Mouse (Mus musculus) stomach, postnatal 0 days (tissue): ENCODE measurements at regions not wholly inside any gene's neighbourhood (a gene's known extent, or its start where the extent isn't known, plus 50 kb on each side); places are given as distances from the start of the nearest gene placed in this dataset.

Experiments used
- ATAC-seq: fragments of 200-750 bp; cut with Nextera tagmentation; 2 replicates; pipeline ENCODE4 v1.8.0; 2017; ENCODE audit not compliant: low FRiP score, low TSS enrichment
- DNase-seq: peaks from one replicate; pipeline ENCODE4 v3.0.0-alpha.2; 2016; ENCODE audit warnings: low spot score
- H3K27ac ChIP-seq: fragments of 300-500 bp; sonication (generic); replicated peaks from 2 replicates; pipeline ENCODE4 v1.5.1; 2014; ENCODE audit warnings: mild to moderate bottlenecking, control low read depth
- H3K27me3 ChIP-seq: fragments of 300-500 bp; sonication (generic); 2 replicates; pipeline ENCODE4 v1.6.1; 2014; ENCODE audit warnings: low read length; ENCODE audit not compliant: control insufficient read depth, insufficient read depth
- H3K36me3 ChIP-seq: fragments of 300-500 bp; sonication (generic); 2 replicates; pipeline ENCODE4 v1.6.1; 2014; ENCODE audit warnings: low read length, mixed read lengths; ENCODE audit not compliant: control insufficient read depth, insufficient read depth
- H3K4me1 ChIP-seq: fragments of 300-500 bp; sonication (generic); replicated peaks from 2 replicates; pipeline ENCODE4 v1.6.1; 2014; ENCODE audit warnings: antibody characterized with exemption; ENCODE audit not compliant: control insufficient read depth, insufficient read depth
- H3K4me2 ChIP-seq: fragments of 300-500 bp; sonication (generic); replicated peaks from 2 replicates; pipeline ENCODE4 v1.6.1; 2014; ENCODE audit warnings: low read depth, mild to moderate bottlenecking, control low read depth, moderate library complexity
- H3K4me3 ChIP-seq: fragments of 300-500 bp; sonication (generic); 2 replicates; pipeline ENCODE4 v1.5.1; 2014; ENCODE audit warnings: low read depth, low read length, control low read depth
- H3K9ac ChIP-seq: fragments of 300-500 bp; sonication (generic); 2 replicates; pipeline ENCODE4 v1.6.1; 2014; ENCODE audit warnings: mild to moderate bottlenecking, low read length, control low read depth, mixed read lengths
- H3K9me3 ChIP-seq: fragments of 300-500 bp; sonication (generic); 2 replicates; pipeline ENCODE4 v1.6.1; 2016; ENCODE audit warnings: low read length; ENCODE audit not compliant: control insufficient read depth
- CTCF ChIP-seq: IDR thresholded peaks from 2 replicates; pipeline ENCODE4 v1.5.1; 2016; ENCODE audit warnings: antibody characterized with exemption, low read depth, mild to moderate bottlenecking, moderate library complexity
- EP300 ChIP-seq: optimal IDR thresholded peaks from 2 replicates; pipeline ENCODE3; 2016; ENCODE audit warnings: antibody characterized with exemption
- WGBS: fragments of 180-500 bp; shearing (Covaris S2); extraction: QIAGEN DNeasy Blood & Tissue Kit; methylation state at CpG from one replicate; pipeline ENCODE4 v1.1.7; 2014; 5-methylcytosine and 5-hydroxymethylcytosine counted together

GRCm38 (mm10) chr3:35465956-35466355 is 287.9 kb upstream of the Atp11b start:
- no peak overlapping the region for H3K27ac ChIP-seq
- no peak overlapping the region for H3K4me2 ChIP-seq
- no peaks in the 10 kb centered on the region for H3K9me3 ChIP-seq
- TF ChIP-seq EP300 (no peak), CTCF (no peak)
- H3K9ac ChIP-seq = no peak overlapping the region
- H3K36me3 ChIP-seq = no peaks in the 10 kb centered on the region
- H3K4me1 ChIP-seq = no peaks in the 10 kb centered on the region
- 59% methylated on average over 3 of the region's 3 CpGs for WGBS
- DNase-seq (no peak), ATAC-seq (no peak)
- H3K4me3 ChIP-seq = no peak overlapping the region
- no peaks in the 10 kb centered on the region for H3K27me3 ChIP-seq

GRCm38 (mm10) chr3:35473351-35473750 is 280.6 kb upstream of the Atp11b start:
- Histone ChIP-seq H3K9me3 (no peaks in the 10 kb centered on the region), H3K27me3 (no peaks in the 10 kb centered on the region), H3K36me3 (no peaks in the 10 kb centered on the region), H3K4me2 (no peak overlapping the region), H3K4me3 (no peak overlapping the region), H3K27ac (no peak overlapping the region), H3K4me1 (no peaks in the 10 kb centered on the region), H3K9ac (no peak overlapping the region)
- 83% methylated on average over 7 of the region's 7 CpGs for WGBS
- TF ChIP-seq EP300 = no peak
- no peak for TF ChIP-seq CTCF
- no peak for DNase-seq
- no peak for ATAC-seq

DNA sequence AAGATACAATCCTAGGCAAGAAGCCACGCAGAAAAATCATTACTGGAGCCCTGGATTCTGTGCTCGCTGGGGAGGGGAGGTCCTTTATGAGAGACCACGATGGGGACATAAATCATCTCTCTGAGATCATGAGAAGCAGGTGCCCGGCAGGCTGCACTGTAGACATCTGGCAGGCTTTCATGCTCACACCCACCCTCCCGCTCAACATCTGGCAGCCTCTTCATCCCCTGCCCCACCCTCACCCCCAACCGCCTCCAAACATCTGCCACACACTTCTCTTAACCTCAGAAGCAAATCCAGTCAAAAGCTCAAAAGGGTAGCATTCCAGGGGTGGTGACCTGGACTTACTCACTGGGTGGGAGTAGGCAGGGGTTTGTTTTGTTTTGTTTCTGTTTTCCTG is 279.5 kb upstream of the Atp11b start:
- Histone ChIP-seq H3K27ac (no peak overlapping the region), H3K9me3 (no peaks in the 10 kb centered on the region), H3K4me1 (no peaks in the 10 kb centered on the region), H3K4me2 (no peak overlapping the region), H3K27me3 (no peaks in the 10 kb centered on the region), H3K36me3 (no peaks in the 10 kb centered on the region), H3K4me3 (no peak overlapping the region), H3K9ac (no peak overlapping the region)
- WGBS = 22% methylated on average over 6 of the region's 6 CpGs
- no peak for DNase-seq
- TF ChIP-seq EP300 (no peak), CTCF (no peak)
- ATAC-seq = no peak

DNA sequence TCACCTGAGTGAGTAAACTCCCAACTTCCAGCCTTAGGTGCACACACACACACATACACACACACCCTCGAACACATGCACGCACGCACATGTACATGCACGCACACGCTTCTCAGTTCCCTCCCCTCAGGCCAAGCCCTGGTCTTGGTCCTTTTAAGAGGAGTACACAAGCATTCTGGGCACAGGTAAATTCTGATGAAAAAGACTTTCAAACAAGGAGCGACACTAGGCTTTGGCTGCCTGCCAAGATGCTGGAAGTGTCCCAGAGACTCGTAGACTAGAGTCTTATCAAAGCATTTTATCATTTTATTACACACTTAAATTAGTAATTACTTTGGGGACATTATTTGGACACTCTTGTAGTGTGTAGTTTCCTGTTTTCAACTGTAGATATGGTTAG is 278.6 kb upstream of the Atp11b start:
- WGBS = 41% methylated on average over 7 of the region's 7 CpGs
- no peak overlapping the region for H3K27ac ChIP-seq
- no peak for TF ChIP-seq CTCF
- TF ChIP-seq EP300 = no peak
- no peaks in the 10 kb centered on the region for H3K36me3 ChIP-seq
- H3K9me3 ChIP-seq = no peaks in the 10 kb centered on the region
- ATAC-seq (no peak), DNase-seq (peak; percentile 32)
- no peak overlapping the region for H3K4me2 ChIP-seq
- H3K4me3 ChIP-seq = no peak overlapping the region
- H3K4me1 ChIP-seq = no peaks in the 10 kb centered on the region
- H3K9ac ChIP-seq = no peak overlapping the region
- no peaks in the 10 kb centered on the region for H3K27me3 ChIP-seq

DNA sequence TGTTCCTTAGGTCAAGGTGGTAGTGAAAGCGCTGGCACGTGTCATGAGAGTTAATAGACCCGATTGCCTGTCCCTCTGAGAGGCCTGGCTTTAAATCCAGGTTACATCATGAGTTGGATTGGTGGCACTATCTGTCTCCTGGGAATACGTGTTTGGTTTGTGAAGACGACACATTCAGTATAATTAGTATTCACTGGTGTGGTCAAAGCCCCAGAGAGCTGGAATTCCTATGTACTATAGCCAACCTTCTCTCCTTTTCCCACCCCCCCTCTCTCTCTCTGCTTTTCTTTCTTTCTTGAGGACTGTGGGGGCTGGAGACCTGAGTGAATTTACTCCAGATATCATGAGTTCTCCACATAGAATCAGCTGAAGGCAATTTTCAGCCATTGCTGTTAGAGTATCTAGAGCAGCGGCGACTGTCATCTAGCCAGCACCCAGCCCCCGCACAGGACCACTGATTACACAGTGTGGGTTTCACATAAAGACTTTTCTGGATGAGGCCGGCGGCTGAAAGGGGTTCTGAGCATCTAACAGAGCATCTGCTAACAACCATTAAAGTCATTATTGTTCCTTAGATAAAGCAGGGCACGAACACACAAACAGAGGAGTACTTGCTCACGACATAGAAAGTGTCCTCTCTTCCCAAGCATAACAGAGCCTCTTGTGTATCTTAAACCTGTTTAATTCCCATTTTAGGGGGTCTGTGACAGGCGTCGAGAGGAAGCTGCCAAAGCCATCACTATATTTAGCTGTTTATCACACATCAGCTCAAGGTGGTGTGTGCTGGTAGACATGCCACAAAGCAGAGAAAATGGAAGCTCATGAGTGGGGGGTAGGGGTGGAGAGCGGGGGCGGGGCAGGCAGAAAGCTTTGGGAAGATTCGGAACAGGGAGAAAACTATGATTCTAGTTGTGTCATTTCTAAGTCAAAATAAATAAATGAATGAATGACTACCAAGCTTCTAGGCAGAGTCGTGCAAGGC is 272.9 kb upstream of the Atp11b start:
- Histone ChIP-seq H3K4me2 (no peak overlapping the region), H3K4me3 (no peak overlapping the region), H3K27ac (no peak overlapping the region), H3K9ac (no peak overlapping the region), H3K27me3 (no peaks in the 10 kb centered on the region), H3K36me3 (no peaks in the 10 kb centered on the region), H3K4me1 (no peaks in the 10 kb centered on the region), H3K9me3 (no peaks in the 10 kb centered on the region)
- ATAC-seq (no peak), DNase-seq (no peak)
- no peak for TF ChIP-seq CTCF
- no peak for TF ChIP-seq EP300
- WGBS = 69% methylated on average over 18 of the region's 18 CpGs

GRCm38 (mm10) chr3:35481841-35482240 is 272.1 kb upstream of the Atp11b start:
- H3K36me3 ChIP-seq = no peaks in the 10 kb centered on the region
- no peak overlapping the region for H3K4me2 ChIP-seq
- no peak overlapping the region for H3K9ac ChIP-seq
- DNase-seq (no peak), ATAC-seq (no peak)
- 41% methylated on average over 11 of the region's 11 CpGs for WGBS
- H3K4me1 ChIP-seq = no peaks in the 10 kb centered on the region
- no peak overlapping the region for H3K4me3 ChIP-seq
- no peaks in the 10 kb centered on the region for H3K9me3 ChIP-seq
- H3K27me3 ChIP-seq = no peaks in the 10 kb centered on the region
- TF ChIP-seq CTCF (no peak), EP300 (no peak)
- H3K27ac ChIP-seq = no peak overlapping the region
